Mouse (Mus musculus) MEL (cell line): ENCODE data around the gene Pik3cd. TPM values are rescaled to one million over a fixed set of nuclear protein-coding genes. Genes with fewer than 3 reads are reported as not detected.
A peak's percentile ranks its signal among the peaks of the same experiment; 100 is the strongest.

Experiments used
- DNase-seq: peaks from one replicate; pipeline ENCODE4 v3.0.0; 2011; ENCODE audit warnings: low read depth, low spot score
- H3K27ac ChIP-seq: 2 replicates; pipeline ENCODE4 v1.5.1; 2012; ENCODE audit warnings: low read depth, mild to moderate bottlenecking, control low read depth, low read length, moderate library complexity; ENCODE audit not compliant: control insufficient read depth
- H3K27me3 ChIP-seq, 2 experiments: fragments of 150-350 bp in 1 of 2; sonication (generic) in 1 of 2; 2 replicates each; pipeline ENCODE4 v1.6.1; 2012; ENCODE audit warnings: low read length in 2 of 2, mild to moderate bottlenecking in 2 of 2, improper control_type of control experiment in 1 of 2, moderate library complexity in 1 of 2; ENCODE audit not compliant: insufficient read depth in 2 of 2, control insufficient read depth in 1 of 2
- H3K36me3 ChIP-seq, 2 experiments: 2 replicates each; pipeline ENCODE4 v1.6.1; 2012 to 2014; ENCODE audit warnings: low read length in 2 of 2, improper control_type of control experiment in 1 of 2, inconsistent platforms in 1 of 2, mild to moderate bottlenecking in 1 of 2; ENCODE audit not compliant: insufficient read depth in 2 of 2, control insufficient read depth in 1 of 2
- H3K4me1 ChIP-seq, 2 experiments: fragments of 150-350 bp in 1 of 2; sonication (generic) in 1 of 2; 2 replicates each; pipeline ENCODE4 v1.6.1; 2012; ENCODE audit warnings: low read length in 2 of 2, improper control_type of control experiment in 1 of 2, mild to moderate bottlenecking in 1 of 2; ENCODE audit not compliant: insufficient read depth in 2 of 2, control insufficient read depth in 1 of 2
- H3K4me3 ChIP-seq, 2 experiments: fragments of 150-350 bp in 1 of 2; sonication (generic) in 1 of 2; 2 replicates each; pipeline ENCODE4 v1.5.1; 2012; ENCODE audit warnings: low read depth in 2 of 2, low read length in 2 of 2, mild to moderate bottlenecking in 2 of 2, moderate library complexity in 2 of 2, control low read depth in 1 of 2, improper control_type of control experiment in 1 of 2; ENCODE audit not compliant: control insufficient read depth in 1 of 2, insufficient read depth in 1 of 2
- H3K79me2 ChIP-seq: 2 replicates; pipeline ENCODE4 v1.6.1; 2012; ENCODE audit warnings: mild to moderate bottlenecking, low read length, moderate library complexity; ENCODE audit not compliant: control insufficient read depth, poor library complexity, insufficient read depth
- H3K9ac ChIP-seq: 2 replicates; pipeline ENCODE4 v1.6.1; 2012; ENCODE audit warnings: low read depth, mild to moderate bottlenecking, control low read depth, low read length, moderate library complexity; ENCODE audit not compliant: control insufficient read depth, poor library complexity, severe bottlenecking
- H3K9me3 ChIP-seq: fragments of 150-350 bp; sonication (generic); replicated peaks from 2 replicates; pipeline ENCODE4 v1.6.1; 2012; ENCODE audit warnings: mild to moderate bottlenecking, low read length, improper control_type of control experiment, moderate library complexity; ENCODE audit not compliant: insufficient read depth
- BHLHE40 ChIP-seq: IDR thresholded peaks from 2 replicates; pipeline ENCODE4 v1.6.1; 2012; ENCODE audit warnings: low read depth, mild to moderate bottlenecking, inconsistent platforms, low read length, improper control_type of control experiment, borderline replicate concordance
- CHD1 ChIP-seq: IDR thresholded peaks from 2 replicates; pipeline ENCODE4 v1.6.1; 2012; ENCODE audit warnings: low read depth, mild to moderate bottlenecking, inconsistent platforms, low read length, improper control_type of control experiment
- CHD2 ChIP-seq: IDR thresholded peaks from 2 replicates; pipeline ENCODE4 v1.6.1; 2011; ENCODE audit warnings: low read length, improper control_type of control experiment
- CTCF ChIP-seq, 3 experiments: IDR thresholded peaks in 2 of 3; conservative IDR thresholded peaks in 1 of 3; 2 replicates each; pipeline ENCODE4 v1.5.1; 2011 to 2012; ENCODE audit warnings: low read length in 3 of 3, low read depth in 2 of 3, mild to moderate bottlenecking in 2 of 3, improper control_type of control experiment in 1 of 3, inconsistent platforms in 1 of 3, mixed read lengths in 1 of 3, moderate library complexity in 1 of 3; ENCODE audit not compliant: control insufficient read depth in 1 of 3, insufficient read depth in 1 of 3, poor library complexity in 1 of 3, severe bottlenecking in 1 of 3
- ELF1 ChIP-seq: IDR thresholded peaks from 2 replicates; pipeline ENCODE4 v1.6.1; 2014; ENCODE audit warnings: low read depth, mild to moderate bottlenecking, inconsistent platforms, low read length, improper control_type of control experiment, moderate library complexity
- GABPA ChIP-seq: IDR thresholded peaks from 2 replicates; pipeline ENCODE4 v1.6.1; 2012; ENCODE audit warnings: low read depth, mild to moderate bottlenecking, inconsistent platforms, low read length, improper control_type of control experiment, moderate library complexity
- GATA1 ChIP-seq: IDR thresholded peaks from 2 replicates; pipeline ENCODE4 v1.6.1; 2011; ENCODE audit warnings: low read depth, low read length, improper control_type of control experiment
- HCFC1 ChIP-seq: IDR thresholded peaks from 2 replicates; pipeline ENCODE4 v1.6.1; 2012; ENCODE audit warnings: low read depth, mild to moderate bottlenecking, inconsistent platforms, low read length, improper control_type of control experiment, moderate library complexity
- JUND ChIP-seq: IDR thresholded peaks from 2 replicates; pipeline ENCODE4 v1.6.1; 2011; ENCODE audit warnings: low read depth, mild to moderate bottlenecking, improper control_type of control experiment, low read length
- KAT2A ChIP-seq: conservative IDR thresholded peaks from 2 replicates; pipeline ENCODE4 v1.6.1; 2012; ENCODE audit warnings: low read depth, low read length, improper control_type of control experiment, inconsistent platforms
- MAFK ChIP-seq: IDR thresholded peaks from 2 replicates; pipeline ENCODE4 v1.6.1; 2011; ENCODE audit warnings: low read depth, mild to moderate bottlenecking, low read length, improper control_type of control experiment, borderline replicate concordance
- MAX ChIP-seq: IDR thresholded peaks from 2 replicates; pipeline ENCODE4 v1.6.1; 2011; ENCODE audit warnings: low read length, improper control_type of control experiment
- MAZ ChIP-seq: IDR thresholded peaks from 2 replicates; pipeline ENCODE4 v1.6.1; 2012; ENCODE audit warnings: low read depth, mild to moderate bottlenecking, inconsistent platforms, low read length, improper control_type of control experiment
- MEF2A ChIP-seq: IDR thresholded peaks from 2 replicates; pipeline ENCODE4 v1.6.1; 2014; ENCODE audit warnings: low read depth, mild to moderate bottlenecking, inconsistent platforms, low read length, improper control_type of control experiment; ENCODE audit not compliant: poor library complexity, insufficient replicate concordance, severe bottlenecking; ENCODE audit errors: extremely low read depth
- MYB ChIP-seq: IDR thresholded peaks from 2 replicates; pipeline ENCODE4 v1.6.1; 2011; ENCODE audit warnings: mild to moderate bottlenecking, low read depth, low read length, improper control_type of control experiment
- MYC ChIP-seq: IDR thresholded peaks from 2 replicates; pipeline ENCODE4 v1.6.1; 2011; ENCODE audit warnings: low read depth, mild to moderate bottlenecking, low read length, improper control_type of control experiment, moderate library complexity
- POLR2A ChIP-seq, 2 experiments: IDR thresholded peaks; 2 replicates each; pipeline ENCODE4 v1.6.1; 2011 to 2012; ENCODE audit warnings: low read length in 2 of 2, mild to moderate bottlenecking in 2 of 2, control low read depth in 1 of 2, improper control_type of control experiment in 1 of 2, low read depth in 1 of 2, moderate library complexity in 1 of 2; ENCODE audit not compliant: control insufficient read depth in 1 of 2, insufficient read depth in 1 of 2, poor library complexity in 1 of 2
- RAD21 ChIP-seq: IDR thresholded peaks from 2 replicates; pipeline ENCODE4 v1.6.1; 2011; ENCODE audit warnings: mild to moderate bottlenecking, low read depth, low read length, improper control_type of control experiment
- TAL1 ChIP-seq: IDR thresholded peaks from 2 replicates; pipeline ENCODE4 v1.6.1; 2012; ENCODE audit warnings: mild to moderate bottlenecking, inconsistent platforms, low read length, moderate library complexity, mixed read lengths
- TBP ChIP-seq: IDR thresholded peaks from 2 replicates; pipeline ENCODE4 v1.8.0; 2011; ENCODE audit warnings: low read depth, low read length, improper control_type of control experiment
- TCF12 ChIP-seq: IDR thresholded peaks from 2 replicates; pipeline ENCODE4 v1.6.1; 2014; ENCODE audit warnings: low read depth, mild to moderate bottlenecking, inconsistent platforms, low read length, improper control_type of control experiment, moderate library complexity
- USF1 ChIP-seq: IDR thresholded peaks from 2 replicates; pipeline ENCODE4 v1.6.1; 2014; ENCODE audit warnings: low read depth, mild to moderate bottlenecking, inconsistent platforms, low read length, improper control_type of control experiment, moderate library complexity
- ZC3H11A ChIP-seq: IDR thresholded peaks from 2 replicates; pipeline ENCODE4 v1.6.1; 2012; ENCODE audit warnings: low read depth, mild to moderate bottlenecking, inconsistent platforms, low read length, improper control_type of control experiment
- ZMIZ1 ChIP-seq: IDR thresholded peaks from 2 replicates; pipeline ENCODE4 v1.6.1; 2012; ENCODE audit warnings: low read depth, mild to moderate bottlenecking, inconsistent platforms, low read length, improper control_type of control experiment, moderate library complexity
- ZNF384 ChIP-seq: IDR thresholded peaks from 2 replicates; pipeline ENCODE4 v1.6.1; 2012; ENCODE audit warnings: low read depth, mild to moderate bottlenecking, inconsistent platforms, low read length, improper control_type of control experiment
- polyA plus RNA-seq, 2 experiments: library from polyadenylated mRNA; stranded (reverse) in 1 of 2; unstranded in 1 of 2; fragments of >175 nt in 1 of 2; fragments of >200 nt in 1 of 2; gene quantifications; 2 replicates each; pipeline versions ENCODE4 v1.2.1 to v1.2.4; 2012; ENCODE audit warnings: low replicate concordance in 2 of 2, low read depth in 1 of 2; ENCODE audit not compliant: insufficient read length in 2 of 2, insufficient read depth in 1 of 2, missing spikeins in 1 of 2
- total RNA-seq: library from RNA; depleted of rRNA; stranded (reverse); fragments of 300-350 nt; gene quantifications from 2 replicates; pipeline ENCODE4 v1.2.3, GENCODE M21; 2012

The Pik3cd gene
- total and polyA plus RNA-seq, 3 experiments = 45.9 to 152 (median 49.8) TPM

- TF ChIP-seq ZNF384 (0 out of 2 replicates have a peak, but pooled peaks have one; percentile 17), ZC3H11A (no peak)
- TF ChIP-seq, all 39 proteins: peak for 1
- Histone ChIP-seq H3K9me3 (no peaks in the 10 kb centered on the region), H3K4me3 (no peak overlapping the region), H3K27me3 (no peaks in the 10 kb centered on the region), H3K36me3 (peaks cover 0 to 7% of the 10 kb centered on the region in 2 experiments; a peak in 2 of 4 replicates), H3K79me2 (peaks cover 3% of the 10 kb centered on the region), H3K9ac (no peak overlapping the region), H3K4me1 (peaks cover 5 to 22% of the 10 kb centered on the region in 2 experiments; a peak in 3 of 4 replicates), H3K27ac (no peak overlapping the region)
- no peak for DNase-seq
These were observed 3.6 kb upstream of the Pik3cd start for GRCm38 (mm10) chr4:149705941-149706340.

- peaks cover 0 to 9% of the 10 kb centered on the region in 2 experiments; a peak in 2 of 4 replicates for H3K36me3 ChIP-seq
- no peaks in the 10 kb centered on the region for H3K9me3 ChIP-seq
- no peak overlapping the region for H3K27ac ChIP-seq
- H3K9ac ChIP-seq = no peak overlapping the region
- peaks cover 8% of the 10 kb centered on the region for H3K79me2 ChIP-seq
- H3K27me3 ChIP-seq = no peaks in the 10 kb centered on the region
- DNase-seq = peak; percentile 32
- no peak for TF ChIP-seq GABPA
- TF ChIP-seq GATA1 = 0 out of 2 replicates have a peak, but pooled peaks have one; percentile 3
- TF ChIP-seq MYB = no peak
- TF ChIP-seq USF1 = no peak
- no peak overlapping the region for H3K4me3 ChIP-seq
- peaks cover 7 to 24% of the 10 kb centered on the region in 2 experiments; a peak in 3 of 4 replicates for H3K4me1 ChIP-seq
These were observed 2.9 kb upstream of the Pik3cd start for GRCm38 (mm10) chr4:149705298-149705697.

GRCm38 (mm10) chr4:149701426-149702209, 753 bp downstream of the Pik3cd start:
- Histone ChIP-seq H3K27ac (peak overlapping the region; percentile 89), H3K4me3 (peak overlapping the region; percentile 47 to 56)
- DNase-seq = peak; percentile 96
- TF ChIP-seq ELF1 (no peak), KAT2A (no peak), MYC (no peak), ZMIZ1 (peak; percentile 84), GATA1 (no peak), JUND (no peak), CTCF (IDR thresholded peaks at IDR 0.05 in 2 of 3, conservative IDR thresholded peaks at IDR 0.05 in 1 of 3; ENCODE audit: control insufficient read depth in 1 of 3, insufficient read depth in 1 of 3, low read depth in 2 of 3, low read length in 3 of 3, poor library complexity in 1 of 3, severe bottlenecking in 1 of 3) (no peak), CHD1 (no peak), TBP (peak; percentile 93), POLR2A (IDR thresholded peaks at IDR 0.05; ENCODE audit: control insufficient read depth in 1 of 2, insufficient read depth in 1 of 2, low read depth in 1 of 2, low read length in 2 of 2, poor library complexity in 1 of 2) (peak; percentile 9 to 90; a peak in 2 of 4 replicates), TAL1 (no peak), CHD2 (no peak), RAD21 (no peak), BHLHE40 (no peak), MEF2A (no peak), MAFK (no peak), MAZ (peak; percentile 3; the same call in 1 of the 2 replicates), MAX (no peak), TCF12 (peak; percentile 57; the same call in 1 of the 2 replicates), HCFC1 (peak; percentile 16; the same call in 1 of the 2 replicates)

More at GRCm38 (mm10) chr4:149701426-149702209, 753 bp downstream of the Pik3cd start:
- Histone ChIP-seq H3K9ac (peak overlapping the region; percentile 68), H3K36me3 (peaks cover 0 to 20% of the 10 kb centered on the region in 2 experiments; a peak in 2 of 4 replicates), H3K79me2 (peaks cover 21% of the 10 kb centered on the region), H3K27me3 (no peaks in the 10 kb centered on the region), H3K4me1 (peaks cover 12 to 40% of the 10 kb centered on the region in 2 experiments), H3K9me3 (no peaks in the 10 kb centered on the region)
